Mouse (Mus musculus) CD8-positive naive resting alpha-beta T cell, adult 2 months (primary cell): ENCODE measurements around the gene Ppp1r35.

Experiments
- DNase-seq, 2 experiments: peaks; one replicate each; pipeline ENCODE4 v3.0.0; 2022; ENCODE audit warnings: low read depth in 2 of 2, low spot score in 2 of 2

Gene Ppp1r35

GRCm38 (mm10) chr5:137782776-137783522, 4.3 kb downstream of the Ppp1r35 start:
- no peak for DNase-seq

- DNase-seq, result no peak
These were observed 5.4 kb downstream of the Ppp1r35 start for GRCm38 (mm10) chr5:137783901-137784540.

- no peak for DNase-seq
These were observed 5.9 kb downstream of the Ppp1r35 start for GRCm38 (mm10) chr5:137784546-137784945.

GRCm38 (mm10) chr5:137785164-137786031, 6.7 kb downstream of the Ppp1r35 start:
- peak in 1 of 2 experiments; percentile 36 for DNase-seq

- DNase-seq, result peak; percentile 97 to 98
These were observed 7.7 kb downstream of the Ppp1r35 start for GRCm38 (mm10) chr5:137786109-137786942.

- peak; percentile 95 for DNase-seq
These were observed 8.7 kb downstream of the Ppp1r35 start, which contains the start of the genes Mepce and Zcwpw1 for GRCm38 (mm10) chr5:137787151-137787928. TSS of gene Mepce (minus strand) at chr5:137787655. TSS of gene Zcwpw1 (plus strand) at chr5:137787798.

GRCm38 (mm10) chr5:137788171-137788570, 9.5 kb downstream of the Ppp1r35 start:
- DNase-seq, result no peak

GRCm38 (mm10) chr5:137788946-137789531, 10.4 kb downstream of the Ppp1r35 start:
- no peak for DNase-seq

GRCm38 (mm10) chr5:137791553-137791952, 12.9 kb downstream of the Ppp1r35 start:
- no peak for DNase-seq

GRCm38 (mm10) chr5:137796606-137797005, 18.0 kb downstream of the Ppp1r35 start:
- no peak for DNase-seq

GRCm38 (mm10) chr5:137800917-137801316, 22.3 kb downstream of the Ppp1r35 start:
- DNase-seq, result no peak

- no peak for DNase-seq
These were observed 27.5 kb downstream of the Ppp1r35 start for GRCm38 (mm10) chr5:137806158-137806557.

- no peak for DNase-seq
These were observed 29.7 kb downstream of the Ppp1r35 start for GRCm38 (mm10) chr5:137808316-137808715.

- no peak for DNase-seq
These were observed 39.0 kb downstream of the Ppp1r35 start for GRCm38 (mm10) chr5:137817466-137818222.

GRCm38 (mm10) chr5:137822126-137822525, 43.5 kb downstream of the Ppp1r35 start:
- DNase-seq, result no peak

GRCm38 (mm10) chr5:137822602-137823001, 44.0 kb downstream of the Ppp1r35 start:
- no peak for DNase-seq

GRCm38 (mm10) chr5:137823455-137824045, 44.9 kb downstream of the Ppp1r35 start:
- no peak for DNase-seq

- DNase-seq, result no peak
These were observed 46.4 kb downstream of the Ppp1r35 start for GRCm38 (mm10) chr5:137825030-137825429.
